Mouse (Mus musculus): Measurements from ENCODE around the gene Olfr609. TPM values are rescaled to one million over a fixed set of nuclear protein-coding genes. Genes with fewer than 3 reads are reported as not detected.
"Not testable (repeated sequence)": the region's sequence is repeated elsewhere in the genome, so short reads cannot be mapped to it uniquely, and the experiment has no call there.

Olfr609 gene
- not detected in 2 replicates for polyA plus RNA-seq (2016; fragmentation: Nextera tagmentation; extraction: Ambion mirVana)

DNA sequence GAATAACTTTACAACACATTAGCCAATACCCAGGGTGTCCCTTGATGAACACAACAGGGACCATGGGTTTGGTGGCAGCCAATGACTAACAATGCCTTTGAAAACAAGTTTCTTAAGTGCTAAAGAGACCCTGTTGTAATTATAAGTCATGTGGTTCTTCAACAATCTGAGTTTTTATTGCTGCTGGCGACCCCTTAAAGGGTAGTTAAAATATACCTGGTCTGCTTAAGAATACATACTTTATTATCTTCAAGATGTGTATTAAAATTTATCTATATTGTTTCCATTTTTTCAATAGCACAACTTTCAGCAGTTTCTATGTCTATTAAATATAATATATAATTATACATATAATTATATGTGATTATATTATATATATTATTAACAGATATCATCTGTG, at the start of gene Olfr609:
Olfr609 (minus strand) TSS at position 101 of the 400 bp plus-strand sequence.
- Histone ChIP-seq H3K4me2 (replicated peaks) (no peak within 1 kb of the TSS), H3K9ac (no peak within 1 kb of the TSS), H3K27me3 (no peaks in the 10 kb centered on the region), H3K36me3 (no peaks in the 10 kb centered on the region), H3K27ac (no peak within 1 kb of the TSS), H3K9me3 (no peaks in the 10 kb centered on the region), H3K4me1 (no peaks in the 10 kb centered on the region), H3K4me3 (no peak within 1 kb of the TSS)
- 48% methylated on average over 1 of the region's 1 CpGs for WGBS
- ATAC-seq (ENCODE audit: insufficient number of reproducible peaks, insufficient read depth, low FRiP score, low TSS enrichment), result no peak

DNA sequence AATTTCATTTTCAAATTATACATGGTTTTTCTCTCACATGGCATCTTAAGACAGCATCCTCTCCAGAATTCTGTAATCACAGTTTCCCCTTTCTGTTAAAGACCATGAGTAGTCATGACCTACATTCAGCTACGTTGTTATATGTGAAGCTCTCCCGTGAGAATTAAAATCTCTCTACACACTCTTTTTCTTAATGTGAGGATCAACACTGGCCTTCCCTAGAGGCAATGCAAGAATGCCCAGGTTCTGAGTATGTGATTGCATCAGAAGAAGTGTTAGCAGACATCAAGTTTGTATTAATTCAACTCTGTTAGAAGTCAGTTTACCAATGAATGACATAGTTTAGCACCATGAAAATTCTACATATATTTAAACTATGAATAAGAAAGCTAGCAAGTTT, 44.8 kb upstream of the Olfr609 start, which contains the start of gene Olfr612:
Olfr612 (minus strand) TSS at position 101 of the 400 bp plus-strand sequence.
- H3K4me2 ChIP-seq (replicated peaks); H3K27ac ChIP-seq; H3K27me3 ChIP-seq; ATAC-seq (ENCODE audit: insufficient number of reproducible peaks, insufficient read depth, low FRiP score, low TSS enrichment); H3K4me3 ChIP-seq; H3K9me3 ChIP-seq; H3K36me3 ChIP-seq; H3K4me1 ChIP-seq; H3K9ac ChIP-seq: not testable (repeated sequence)
- WGBS, result 87% methylated on average over 2 of the region's 2 CpGs

DNA sequence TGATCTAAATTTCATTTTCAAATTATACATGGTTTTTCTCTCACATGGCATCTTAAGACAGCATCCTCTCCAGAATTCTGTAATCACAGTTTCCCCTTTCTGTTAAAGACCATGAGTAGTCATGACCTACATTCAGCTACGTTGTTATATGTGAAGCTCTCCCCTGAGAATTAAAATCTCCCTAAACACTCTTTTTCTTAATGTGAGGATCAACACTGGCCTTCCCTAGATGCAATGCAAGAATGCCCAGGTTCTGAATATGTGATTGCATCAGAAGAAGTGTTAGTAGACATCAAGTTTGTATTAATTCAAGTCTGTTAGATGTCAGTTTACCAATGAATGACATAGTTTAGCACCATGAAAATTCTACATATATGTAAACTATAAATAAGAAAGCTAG, 22.9 kb upstream of the Olfr609 start, which contains the start of gene Olfr611:
Olfr611 (minus strand) TSS at position 101 of the 400 bp plus-strand sequence.
- not testable (repeated sequence) for H3K27me3 ChIP-seq; H3K4me1 ChIP-seq; H3K27ac ChIP-seq; ATAC-seq (ENCODE audit: insufficient number of reproducible peaks, insufficient read depth, low FRiP score, low TSS enrichment); H3K4me2 ChIP-seq (replicated peaks); H3K4me3 ChIP-seq; H3K9me3 ChIP-seq; H3K9ac ChIP-seq; H3K36me3 ChIP-seq
- 79% methylated on average over 1 of the region's 1 CpGs for WGBS

DNA sequence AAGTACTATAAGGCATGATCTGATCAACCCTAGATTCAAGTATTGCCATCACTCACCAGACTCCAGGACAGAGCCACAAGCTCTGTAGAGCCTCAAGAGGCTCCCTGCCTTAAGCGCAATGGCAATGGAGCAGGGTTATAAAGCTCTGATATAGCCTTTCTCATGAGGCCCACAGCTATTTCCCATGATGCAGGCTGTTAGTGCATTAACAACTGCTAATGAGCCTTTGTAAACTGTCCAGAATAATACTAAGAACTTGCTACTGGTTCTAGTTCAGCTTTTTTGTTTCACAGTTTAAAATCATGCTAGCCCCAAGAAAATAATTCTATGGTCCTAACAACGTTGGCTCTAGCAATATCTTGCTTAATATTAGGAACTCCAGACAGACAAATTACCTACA, 14.2 kb upstream of the Olfr609 start, which contains the start of gene Olfr610:
Olfr610 (minus strand) TSS at position 101 of the 400 bp plus-strand sequence.
- H3K4me3 ChIP-seq, result no peak within 1 kb of the TSS
- H3K36me3 ChIP-seq, result no peaks in the 10 kb centered on the region
- no peak within 1 kb of the TSS for H3K9ac ChIP-seq
- H3K27ac ChIP-seq, result no peak within 1 kb of the TSS
- H3K4me2 ChIP-seq (replicated peaks), result no peak within 1 kb of the TSS
- no peaks in the 10 kb centered on the region for H3K4me1 ChIP-seq
- no peaks in the 10 kb centered on the region for H3K9me3 ChIP-seq
- ATAC-seq (ENCODE audit: insufficient number of reproducible peaks, insufficient read depth, low FRiP score, low TSS enrichment), result no peak
- no peaks in the 10 kb centered on the region for H3K27me3 ChIP-seq
- 88% methylated on average over 2 of the region's 2 CpGs for WGBS

DNA sequence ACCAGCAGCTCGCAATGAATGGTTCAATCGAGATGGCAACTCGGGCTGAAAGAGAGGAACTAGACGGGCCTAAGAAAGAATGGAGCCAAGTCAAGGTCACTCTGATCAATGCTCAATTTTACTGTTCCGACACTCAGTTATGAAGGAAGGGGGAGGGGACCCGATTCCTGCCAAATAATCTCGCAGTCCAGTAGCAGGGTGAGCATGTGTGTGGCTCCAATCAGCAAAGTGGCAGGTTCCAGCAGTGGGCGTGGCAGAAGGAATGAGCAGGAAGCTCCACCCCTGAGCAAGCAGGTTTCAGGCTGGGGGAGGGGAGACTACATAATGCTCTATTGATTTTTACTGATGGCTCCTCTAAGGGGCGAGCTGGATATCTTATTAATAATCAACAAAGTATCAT, 20.8 kb downstream of the Olfr609 start:
- H3K27ac ChIP-seq; H3K4me3 ChIP-seq; H3K36me3 ChIP-seq; H3K27me3 ChIP-seq; H3K4me2 ChIP-seq (replicated peaks); H3K9ac ChIP-seq; H3K4me1 ChIP-seq; H3K9me3 ChIP-seq; ATAC-seq (ENCODE audit: insufficient number of reproducible peaks, insufficient read depth, low FRiP score, low TSS enrichment): not testable (repeated sequence)
- 87% methylated on average over 9 of the region's 9 CpGs for WGBS

DNA sequence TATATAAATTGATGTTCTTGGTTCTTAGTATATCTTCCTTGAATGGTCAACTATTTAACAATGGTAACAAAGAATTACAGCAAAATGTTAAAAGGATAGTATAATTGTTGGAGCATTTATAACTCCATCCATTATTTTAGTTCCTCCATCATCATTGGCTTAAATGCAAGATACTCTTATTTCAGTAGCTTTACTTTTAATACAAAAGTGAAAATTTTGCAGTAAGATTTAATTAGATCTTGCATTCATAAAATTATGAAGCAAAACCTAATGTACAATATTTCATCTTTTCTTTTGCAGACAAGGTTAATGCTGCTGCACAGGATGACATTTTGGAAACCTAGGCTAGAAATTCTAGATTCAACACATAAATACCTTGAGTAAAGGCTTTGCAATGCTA, 28.3 kb downstream of the Olfr609 start, which contains the start of gene Olfr608:
Olfr608 (plus strand) TSS at position 301 of the 400 bp plus-strand sequence.
- Histone ChIP-seq H3K27me3 (no peaks in the 10 kb centered on the region), H3K36me3 (no peaks in the 10 kb centered on the region), H3K9ac (no peak within 1 kb of the TSS), H3K4me3 (no peak within 1 kb of the TSS), H3K9me3 (no peaks in the 10 kb centered on the region), H3K4me2 (replicated peaks) (no peak within 1 kb of the TSS), H3K4me1 (no peaks in the 10 kb centered on the region), H3K27ac (no peak within 1 kb of the TSS)
- no peak for ATAC-seq (ENCODE audit: insufficient number of reproducible peaks, insufficient read depth, low FRiP score, low TSS enrichment)

DNA sequence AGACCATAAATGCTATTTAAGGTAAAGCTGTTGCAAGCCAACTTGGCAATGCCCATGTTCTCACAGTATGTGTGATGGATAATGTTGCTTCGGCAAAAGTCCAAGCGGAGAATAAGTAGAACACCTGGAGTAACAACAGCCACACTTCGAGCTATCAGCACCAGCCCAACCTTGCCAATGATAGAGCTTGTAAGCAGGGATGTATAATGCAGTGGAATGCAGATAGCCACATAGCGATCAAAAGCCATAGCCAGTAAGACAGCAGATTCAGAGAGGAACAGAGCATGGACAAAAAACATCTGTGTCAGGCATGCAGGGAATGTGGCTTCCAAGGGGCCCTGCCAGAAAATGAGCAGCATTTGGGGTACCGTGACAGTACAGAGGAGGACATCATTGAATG, 37.3 kb downstream of the Olfr609 start:
- Histone ChIP-seq H3K4me2 (replicated peaks) (no peak overlapping the region), H3K36me3 (no peaks in the 10 kb centered on the region), H3K9ac (no peak overlapping the region), H3K4me3 (no peak overlapping the region), H3K4me1 (no peaks in the 10 kb centered on the region), H3K9me3 (no peaks in the 10 kb centered on the region), H3K27me3 (no peaks in the 10 kb centered on the region), H3K27ac (no peak overlapping the region)
- ATAC-seq (ENCODE audit: insufficient number of reproducible peaks, insufficient read depth, low FRiP score, low TSS enrichment), result no peak
- WGBS, result 88% methylated on average over 5 of the region's 5 CpGs

DNA sequence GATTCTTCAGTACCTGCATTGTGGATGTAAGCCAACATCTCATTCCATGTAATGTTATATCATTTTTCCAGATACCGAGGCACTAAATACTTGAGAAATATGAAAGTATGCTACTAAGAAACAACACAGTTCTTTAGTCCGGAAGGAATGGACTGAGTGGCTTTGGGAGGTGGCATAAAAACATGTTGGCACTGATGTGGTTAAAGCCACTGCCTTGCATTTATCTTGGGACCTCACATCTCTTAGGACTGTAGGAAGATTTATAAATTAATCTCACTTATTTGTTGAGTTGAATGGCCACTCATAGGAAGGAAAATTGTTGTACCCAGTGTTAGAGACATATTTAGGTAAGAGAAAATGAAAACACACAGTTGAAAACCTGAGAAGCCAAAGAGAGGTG, 49.1 kb downstream of the Olfr609 start, which contains the start of gene Olfr606:
Olfr606 (plus strand) TSS at position 301 of the 400 bp plus-strand sequence.
- no peak within 1 kb of the TSS for H3K9ac ChIP-seq
- H3K27me3 ChIP-seq, result no peaks in the 10 kb centered on the region
- H3K36me3 ChIP-seq, result no peaks in the 10 kb centered on the region
- ATAC-seq (ENCODE audit: insufficient number of reproducible peaks, insufficient read depth, low FRiP score, low TSS enrichment), result no peak
- H3K4me2 ChIP-seq (replicated peaks), result no peak within 1 kb of the TSS
- H3K4me1 ChIP-seq, result no peaks in the 10 kb centered on the region
- WGBS, result 84% methylated on average over 2 of the region's 2 CpGs
- no peak within 1 kb of the TSS for H3K27ac ChIP-seq
- H3K4me3 ChIP-seq, result no peak within 1 kb of the TSS
- no peaks in the 10 kb centered on the region for H3K9me3 ChIP-seq

DNA sequence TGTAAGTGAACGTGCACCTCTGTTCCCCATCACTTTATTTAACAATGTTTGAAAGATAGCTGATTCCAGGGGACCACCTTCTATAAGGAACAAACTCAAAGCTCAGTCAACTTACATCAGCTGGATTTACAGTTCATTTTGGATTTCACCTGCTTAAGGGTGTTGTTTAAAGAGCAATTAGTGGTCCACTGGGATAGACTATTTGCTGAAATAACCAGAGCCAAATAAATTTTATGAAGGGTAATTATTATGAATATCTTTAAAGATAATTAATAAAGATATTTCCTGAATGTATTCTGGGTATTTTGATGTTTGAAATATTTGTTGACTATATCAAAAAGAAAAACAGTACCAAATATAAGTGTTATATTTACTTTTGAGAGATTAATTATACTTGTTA, 52.5 kb downstream of the Olfr609 start, which contains the start of gene Olfr605:
Olfr605 (minus strand) TSS at position 101 of the 400 bp plus-strand sequence.
- WGBS, result 93% methylated on average over 1 of the region's 1 CpGs

More for the DNA sequence above, 52.5 kb downstream of the Olfr609 start, which contains the start of gene Olfr605:
- Histone ChIP-seq H3K9me3 (no peaks in the 10 kb centered on the region), H3K27ac (no peak within 1 kb of the TSS), H3K27me3 (no peaks in the 10 kb centered on the region), H3K4me1 (no peaks in the 10 kb centered on the region), H3K4me3 (no peak within 1 kb of the TSS), H3K36me3 (no peaks in the 10 kb centered on the region), H3K4me2 (replicated peaks) (no peak within 1 kb of the TSS), H3K9ac (no peak within 1 kb of the TSS)
- ATAC-seq (ENCODE audit: insufficient number of reproducible peaks, insufficient read depth, low FRiP score, low TSS enrichment), result no peak

Other genes starting within 250 kb of the Olfr609 start
- gene Usp17ld, start 245.6 kb downstream of the Olfr609 start, polyA plus RNA-seq (2016; fragmentation: Nextera tagmentation; extraction: Ambion mirVana), result not detected in 2 replicates
- gene Olfr596, start 192.4 kb downstream of the Olfr609 start, polyA plus RNA-seq (2016; fragmentation: Nextera tagmentation; extraction: Ambion mirVana), result not detected in 2 replicates
- not detected in 2 replicates for gene Olfr597, start 181.7 kb downstream of the Olfr609 start, polyA plus RNA-seq (2016; fragmentation: Nextera tagmentation; extraction: Ambion mirVana)
- gene Olfr598, start 174.5 kb downstream of the Olfr609 start, polyA plus RNA-seq (2016; fragmentation: Nextera tagmentation; extraction: Ambion mirVana), result not detected in 2 replicates
- gene Olfr599, start 162.1 kb downstream of the Olfr609 start, polyA plus RNA-seq (2016; fragmentation: Nextera tagmentation; extraction: Ambion mirVana), result not detected in 2 replicates
- not detected in 2 replicates for gene Olfr600, start 148.4 kb downstream of the Olfr609 start, polyA plus RNA-seq (2016; fragmentation: Nextera tagmentation; extraction: Ambion mirVana)
- not detected in 2 replicates for gene Olfr601, start 135.4 kb downstream of the Olfr609 start, polyA plus RNA-seq (2016; fragmentation: Nextera tagmentation; extraction: Ambion mirVana)
- not detected in 2 replicates for gene Olfr603, start 111.9 kb downstream of the Olfr609 start, polyA plus RNA-seq (2016; fragmentation: Nextera tagmentation; extraction: Ambion mirVana)
- gene Usp17lc, start 83.0 kb downstream of the Olfr609 start, polyA plus RNA-seq (2016; fragmentation: Nextera tagmentation; extraction: Ambion mirVana), result not detected in 2 replicates
- gene Olfr605, start 52.6 kb downstream of the Olfr609 start, polyA plus RNA-seq (2016; fragmentation: Nextera tagmentation; extraction: Ambion mirVana), result not detected in 2 replicates
- gene Olfr606, start 49.0 kb downstream of the Olfr609 start, polyA plus RNA-seq (2016; fragmentation: Nextera tagmentation; extraction: Ambion mirVana), result not detected in 2 replicates
- gene Olfr607, start 33.9 kb downstream of the Olfr609 start, polyA plus RNA-seq (2016; fragmentation: Nextera tagmentation; extraction: Ambion mirVana), result not detected in 2 replicates
- gene Olfr608, start 28.2 kb downstream of the Olfr609 start, polyA plus RNA-seq (2016; fragmentation: Nextera tagmentation; extraction: Ambion mirVana), result not detected in 2 replicates
- gene Olfr610, start 14.1 kb upstream of the Olfr609 start, polyA plus RNA-seq (2016; fragmentation: Nextera tagmentation; extraction: Ambion mirVana), result not detected in 2 replicates
- gene Olfr611, start 22.8 kb upstream of the Olfr609 start, polyA plus RNA-seq (2016; fragmentation: Nextera tagmentation; extraction: Ambion mirVana), result not detected in 2 replicates
- not detected in 2 replicates for gene Olfr612, start 44.7 kb upstream of the Olfr609 start, polyA plus RNA-seq (2016; fragmentation: Nextera tagmentation; extraction: Ambion mirVana)
- not detected in 2 replicates for gene Olfr613, start 50.0 kb upstream of the Olfr609 start, polyA plus RNA-seq (2016; fragmentation: Nextera tagmentation; extraction: Ambion mirVana)
- gene Olfr615, start 58.0 kb upstream of the Olfr609 start, polyA plus RNA-seq (2016; fragmentation: Nextera tagmentation; extraction: Ambion mirVana), result not detected in 2 replicates
- not detected in 2 replicates for gene Olfr616, start 71.1 kb upstream of the Olfr609 start, polyA plus RNA-seq (2016; fragmentation: Nextera tagmentation; extraction: Ambion mirVana)
- gene Olfr617, start 75.0 kb upstream of the Olfr609 start, polyA plus RNA-seq (2016; fragmentation: Nextera tagmentation; extraction: Ambion mirVana), result 0.15 TPM in 1 of 2 replicates, not detected in the other
- gene Olfr618, start 92.0 kb upstream of the Olfr609 start, polyA plus RNA-seq (2016; fragmentation: Nextera tagmentation; extraction: Ambion mirVana), result not detected in 2 replicates
- gene Olfr619, start 102.5 kb upstream of the Olfr609 start, polyA plus RNA-seq (2016; fragmentation: Nextera tagmentation; extraction: Ambion mirVana), result not detected in 2 replicates
- gene Olfr620, start 114.5 kb upstream of the Olfr609 start, polyA plus RNA-seq (2016; fragmentation: Nextera tagmentation; extraction: Ambion mirVana), result not detected in 2 replicates
- gene Olfr622, start 144.6 kb upstream of the Olfr609 start, polyA plus RNA-seq (2016; fragmentation: Nextera tagmentation; extraction: Ambion mirVana), result not detected in 2 replicates
- gene Olfr623, start 165.6 kb upstream of the Olfr609 start, polyA plus RNA-seq (2016; fragmentation: Nextera tagmentation; extraction: Ambion mirVana), result not detected in 2 replicates
- gene Olfr624, start 173.1 kb upstream of the Olfr609 start, polyA plus RNA-seq (2016; fragmentation: Nextera tagmentation; extraction: Ambion mirVana), result 0.04 and 0.10 TPM in 2 replicates
- not detected in 2 replicates for gene Olfr625-ps1, start 184.7 kb upstream of the Olfr609 start, polyA plus RNA-seq (2016; fragmentation: Nextera tagmentation; extraction: Ambion mirVana)
- gene Olfr243, start 216.6 kb upstream of the Olfr609 start, polyA plus RNA-seq (2016; fragmentation: Nextera tagmentation; extraction: Ambion mirVana), result not detected in 2 replicates
- gene Olfr628, start 232.3 kb upstream of the Olfr609 start, polyA plus RNA-seq (2016; fragmentation: Nextera tagmentation; extraction: Ambion mirVana), result not detected in 2 replicates
- not detected in 2 replicates for gene Olfr629, start 246.9 kb upstream of the Olfr609 start, polyA plus RNA-seq (2016; fragmentation: Nextera tagmentation; extraction: Ambion mirVana)